Mouse (Mus musculus) c-Kit-positive CD71-positive TER-119-negative erythroid progenitor cells, embryonic 14.5 days (primary cell): ENCODE results near the gene B430306N03Rik.
"Not testable (repeated sequence)": the region's sequence is repeated elsewhere in the genome, so short reads cannot be mapped to it uniquely, and the experiment has no call there.

Experiments
- DNase-seq: peaks from one replicate; pipeline ENCODE4 v3.0.0-alpha.2; 2013; ENCODE audit warnings: low read depth

Gene B430306N03Rik

GRCm38 (mm10) chr17:48312124-48312523 lies 3.8 kb upstream of the B430306N03Rik start:
- DNase-seq = no peak

GRCm38 (mm10) chr17:48318686-48319085 lies 2.7 kb downstream of the B430306N03Rik start:
- no peak for DNase-seq

- DNase-seq = no peak
Measured at GRCm38 (mm10) chr17:48321279-48321678, 5.3 kb downstream of the B430306N03Rik start.

GRCm38 (mm10) chr17:48323236-48323635 lies 7.3 kb downstream of the B430306N03Rik start:
- DNase-seq = peak; percentile 38

- DNase-seq = no peak
Measured at GRCm38 (mm10) chr17:48324258-48324657, 8.3 kb downstream of the B430306N03Rik start.

GRCm38 (mm10) chr17:48325093-48325492 lies 9.2 kb downstream of the B430306N03Rik start:
- DNase-seq = no peak

- DNase-seq = no peak
Measured at GRCm38 (mm10) chr17:48325638-48326037, 9.7 kb downstream of the B430306N03Rik start.

GRCm38 (mm10) chr17:48326656-48327055 lies 10.7 kb downstream of the B430306N03Rik start:
- DNase-seq = no peak

GRCm38 (mm10) chr17:48332524-48332923 lies 16.6 kb downstream of the B430306N03Rik start:
- no peak for DNase-seq

- DNase-seq = no peak
Measured at GRCm38 (mm10) chr17:48334186-48334585, 18.2 kb downstream of the B430306N03Rik start.

GRCm38 (mm10) chr17:48336857-48337256 lies 20.9 kb downstream of the B430306N03Rik start:
- DNase-seq = peak; percentile 71

- DNase-seq = no peak
Measured at GRCm38 (mm10) chr17:48340267-48340666, 24.3 kb downstream of the B430306N03Rik start.

GRCm38 (mm10) chr17:48341947-48342346 lies 26.0 kb downstream of the B430306N03Rik start:
- no peak for DNase-seq

GRCm38 (mm10) chr17:48343065-48343464 lies 27.1 kb downstream of the B430306N03Rik start:
- no peak for DNase-seq

- DNase-seq = no peak
Measured at GRCm38 (mm10) chr17:48345824-48346223, 29.9 kb downstream of the B430306N03Rik start.

GRCm38 (mm10) chr17:48346231-48346630 lies 30.3 kb downstream of the B430306N03Rik start, which contains the start of gene Trem2:
Gene Trem2 (plus strand): TSS chr17:48346401.
- DNase-seq = no peak

- no peak for DNase-seq
Measured at GRCm38 (mm10) chr17:48346834-48347233, 30.9 kb downstream of the B430306N03Rik start.

GRCm38 (mm10) chr17:48347287-48347686 lies 31.3 kb downstream of the B430306N03Rik start:
- DNase-seq = no peak

GRCm38 (mm10) chr17:48350681-48351193 lies 34.8 kb downstream of the B430306N03Rik start:
- DNase-seq = no peak

- DNase-seq = not testable (repeated sequence)
Measured at GRCm38 (mm10) chr17:48352976-48353375, 37.0 kb downstream of the B430306N03Rik start.

- no peak for DNase-seq
Measured at GRCm38 (mm10) chr17:48355822-48356221, 39.9 kb downstream of the B430306N03Rik start.

GRCm38 (mm10) chr17:48357892-48358291 lies 42.0 kb downstream of the B430306N03Rik start:
- no peak for DNase-seq

- no peak for DNase-seq
Measured at GRCm38 (mm10) chr17:48359616-48360015, 43.7 kb downstream of the B430306N03Rik start, which contains the start of gene Treml1. Gene Treml1 (plus strand): TSS chr17:48359916.

GRCm38 (mm10) chr17:48360462-48360861 lies 44.5 kb downstream of the B430306N03Rik start:
- peak; percentile 25 for DNase-seq
